Mouse (Mus musculus) hindlimb bud, embryonic 11.5 days (tissue): ENCODE measurements at regions not wholly inside any gene's neighbourhood (a gene's known extent, or its start where the extent isn't known, plus 50 kb on each side); places are given as distances from the start of the nearest gene placed in this dataset.
A peak's percentile ranks its signal among the peaks of the same experiment; 100 is the strongest.

Source experiments
- DNase-seq: peaks from one replicate; pipeline ENCODE4 v3.0.0-alpha.2; 2012; ENCODE audit warnings: low read depth, low spot score; ENCODE audit errors: extremely low spot score

GRCm38 (mm10) chr14:94691176-94691575 is 800.7 kb upstream of the Pcdh9 start:
- no peak for DNase-seq

GRCm38 (mm10) chr14:94677716-94678115 is 787.2 kb upstream of the Pcdh9 start:
- no peak for DNase-seq

- DNase-seq: no peak
These were observed 763.1 kb upstream of the Pcdh9 start for GRCm38 (mm10) chr14:94653625-94654024.

GRCm38 (mm10) chr14:94615006-94615405 is 724.5 kb upstream of the Pcdh9 start:
- DNase-seq: peak; percentile 12
